Mouse (Mus musculus): ENCODE measurements around the gene Cep128.

Cep128 gene

GRCm38 (mm10) chr12:90975429-90975828 lies 408.8 kb downstream of the Cep128 start:
- DNase-seq (ENCODE audit: extremely low read depth, low read depth) = no peak

GRCm38 (mm10) chr12:90971156-90971555 lies 413.1 kb downstream of the Cep128 start:
- no peak for DNase-seq (ENCODE audit: extremely low read depth, low read depth)

- DNase-seq (ENCODE audit: extremely low read depth, low read depth) = no peak
Observed at GRCm38 (mm10) chr12:90961386-90962017, 422.7 kb downstream of the Cep128 start.

GRCm38 (mm10) chr12:90954740-90955473 lies 429.3 kb downstream of the Cep128 start:
- no peak for DNase-seq (ENCODE audit: extremely low read depth, low read depth)
